In genomic region chr15:7202981-7203380, GRCm38 (mm10) we compare ENCODE assay signal across 16 mouse cellular contexts.
DNase-seq lines count a peak whose midpoint lies in the region; ATAC-seq lines count a peak whose summit lies in the region.
"Had no signal": no experiment of that assay in that cellular context is flagged by ENCODE, and none has a peak within 500 bp of the region (broad histone marks: within the 10 kb centered on the region; RNA-seq: fewer than 3 reads in every experiment).

No protein-coding gene starts in this region.

- no peak overlapping the region for H3K9ac ChIP-seq in kidney, embryonic 15.5 days
- no peak overlapping the region for H3K9ac ChIP-seq in limb, embryonic 15.5 days
- H3K9ac ChIP-seq: limb, embryonic 12.5 days; liver, postnatal 0 days had no signal

- WGBS in kidney, embryonic 15.5 days: 88% methylated on average over 5 of the region's 5 CpGs
- 87% methylated on average over 5 of the region's 5 CpGs for WGBS in embryonic facial prominence, embryonic 10.5 days
- WGBS in limb, embryonic 15.5 days: 88% methylated on average over 5 of the region's 5 CpGs

- H3K27me3 ChIP-seq in kidney, embryonic 15.5 days: no peaks in the 10 kb centered on the region
- peaks cover 4% of the 10 kb centered on the region; the same call in 1 of the 2 replicates for H3K27me3 ChIP-seq in embryonic facial prominence, embryonic 10.5 days (replicated peaks; ENCODE audit: low read depth, poor library complexity, severe bottlenecking)
- no peaks in the 10 kb centered on the region for H3K27me3 ChIP-seq in limb, embryonic 15.5 days
- H3K27me3 ChIP-seq: limb, embryonic 12.5 days had no signal

- no peak overlapping the region for H3K4me3 ChIP-seq in kidney, embryonic 15.5 days (replicated peaks)
- H3K4me3 ChIP-seq in embryonic facial prominence, embryonic 10.5 days: no peak overlapping the region
- H3K4me3 ChIP-seq in limb, embryonic 15.5 days: no peak overlapping the region
- H3K4me3 ChIP-seq: limb, embryonic 12.5 days; megakaryocyte, embryonic 14.5 days had no signal

- H3K4me1 ChIP-seq in kidney, embryonic 15.5 days: peaks cover 38% of the 10 kb centered on the region
- peaks cover 87% of the 10 kb centered on the region for H3K4me1 ChIP-seq in embryonic facial prominence, embryonic 10.5 days
- peaks cover 56% of the 10 kb centered on the region for H3K4me1 ChIP-seq in limb, embryonic 15.5 days

- H3K4me2 ChIP-seq in kidney, embryonic 15.5 days: no peak overlapping the region
- no peak overlapping the region for H3K4me2 ChIP-seq in limb, embryonic 15.5 days
- H3K4me2 ChIP-seq: limb, embryonic 12.5 days had no signal

- no peaks in the 10 kb centered on the region for H3K36me3 ChIP-seq in kidney, embryonic 15.5 days
- 0 out of 2 replicates have a peak, but pooled peaks cover 4% of the 10 kb centered on the region for H3K36me3 ChIP-seq in embryonic facial prominence, embryonic 10.5 days (replicated peaks)
- no peaks in the 10 kb centered on the region for H3K36me3 ChIP-seq in limb, embryonic 15.5 days
- H3K36me3 ChIP-seq: limb, embryonic 12.5 days had no signal

- H3K9me3 ChIP-seq in kidney, embryonic 15.5 days (replicated peaks): no peaks in the 10 kb centered on the region
- no peaks in the 10 kb centered on the region for H3K9me3 ChIP-seq in embryonic facial prominence, embryonic 10.5 days
- H3K9me3 ChIP-seq in limb, embryonic 15.5 days: no peaks in the 10 kb centered on the region
- H3K9me3 ChIP-seq: limb, embryonic 12.5 days had no signal

- ATAC-seq in kidney, embryonic 15.5 days (replicated peaks; ENCODE audit: low FRiP score): no peak
- no peak for ATAC-seq in limb, embryonic 15.5 days (ENCODE audit: insufficient number of reproducible peaks, low FRiP score, low TSS enrichment, low read depth)

- peak overlapping the region; percentile 71 for H3K27ac ChIP-seq in kidney, embryonic 15.5 days
- peak overlapping the region; percentile 71 for H3K27ac ChIP-seq in embryonic facial prominence, embryonic 10.5 days (replicated peaks)
- peak overlapping the region; percentile 76 for H3K27ac ChIP-seq in limb, embryonic 15.5 days

- peak; percentile 79 for DNase-seq in heart, adult 11 months
- no peak for DNase-seq in heart, adult 8-10 months (ENCODE audit: low spot score)
- no peak for DNase-seq in kidney, adult 8-10 months
- DNase-seq in embryonic facial prominence, embryonic 10.5 days (ENCODE audit: low spot score): no peak
- no peak for DNase-seq in kidney, adult 11 months
- no peak for DNase-seq in lung, postnatal 25 days (ENCODE audit: low spot score)
- DNase-seq: adrenal gland, postnatal 36 days; cerebellum, postnatal 14 days; gastrocnemius, postnatal 14 days; kidney, adult 9 months; liver, postnatal 0 days; thymus, adult 2 months had no signal
